Mouse (Mus musculus): Measurements from ENCODE around the gene Smarca1. TPM values are rescaled to one million over a fixed set of nuclear protein-coding genes. Genes with fewer than 3 reads are reported as not detected.

The Smarca1 gene
- polyA plus RNA-seq, 2 experiments from 2014 or later, result not detected

GRCm38 (mm10) chrX:47760212-47760611 is 132.6 kb downstream of the Smarca1 start:
- no peak for ATAC-seq

Other genes with a start within 250 kb of the Smarca1 start
- gene Ocrl, start 19.4 kb upstream of the Smarca1 start, polyA plus RNA-seq (2017; shearing (Covaris generic)), result 1 to 10 TPM; 4.8 to 5.5 TPM
- under 1 TPM; 0.21 to 0.57 TPM for gene Apln, start 141.9 kb upstream of the Smarca1 start, polyA plus RNA-seq (2017; shearing (Covaris generic))
- gene Xpnpep2, start 215.8 kb upstream of the Smarca1 start, polyA plus RNA-seq (2017; shearing (Covaris generic)), result under 1 TPM in 1 of 2 experiments, not detected in 1; 0.48 TPM

Measured in activated CD4-positive, CD25-positive, alpha-beta regulatory T cell, adult 4 months (primary cell).